Mouse (Mus musculus) liver, embryonic 11.5 days (tissue): ENCODE results near the gene Taar3. TPM values are rescaled to one million over a fixed set of nuclear protein-coding genes. Genes with fewer than 3 reads are reported as not detected.
A peak's percentile ranks its signal among the peaks of the same experiment; 100 is the strongest.

ENCODE experiments used
- ATAC-seq: fragments of 200-750 bp; cut with Nextera tagmentation; replicated peaks from 2 replicates; pipeline ENCODE4 v1.8.0; 2017; ENCODE audit warnings: moderate number of reproducible peaks, mild to moderate bottlenecking, moderate TSS enrichment, moderate library complexity; ENCODE audit not compliant: low FRiP score
- DNase-seq: peaks from one replicate; pipeline ENCODE4 v3.0.0-alpha.2; 2017; ENCODE audit warnings: low spot score
- H3K27ac ChIP-seq: fragments of 300-500 bp; sonication (generic); 2 replicates; pipeline ENCODE4 v1.5.1; 2014; ENCODE audit warnings: mild to moderate bottlenecking, low read depth, low read length, control low read depth
- H3K27me3 ChIP-seq: fragments of 300-500 bp; sonication (generic); replicated peaks from 2 replicates; pipeline ENCODE4 v1.6.1; 2014; ENCODE audit warnings: low read length, mixed read lengths; ENCODE audit not compliant: control insufficient read depth, insufficient read depth
- H3K36me3 ChIP-seq: fragments of 300-500 bp; sonication (generic); 2 replicates; pipeline ENCODE4 v1.6.1; 2014; ENCODE audit warnings: mild to moderate bottlenecking, low read length, moderate library complexity, mixed read lengths; ENCODE audit not compliant: control insufficient read depth, insufficient read depth
- H3K4me1 ChIP-seq: fragments of 300-500 bp; sonication (generic); replicated peaks from 2 replicates; pipeline ENCODE4 v1.6.1; 2014; ENCODE audit warnings: low read length, mixed read lengths; ENCODE audit not compliant: control insufficient read depth, insufficient read depth
- H3K4me2 ChIP-seq: fragments of 300-500 bp; sonication (generic); 2 replicates; pipeline ENCODE4 v1.6.1; 2014; ENCODE audit warnings: mild to moderate bottlenecking, control low read depth, moderate library complexity
- H3K4me3 ChIP-seq: fragments of 300-500 bp; sonication (generic); 2 replicates; pipeline ENCODE4 v1.5.1; 2014; ENCODE audit warnings: low read depth, low read length, control low read depth
- H3K9ac ChIP-seq: fragments of 300-500 bp; sonication (generic); 2 replicates; pipeline ENCODE4 v1.6.1; 2014; ENCODE audit warnings: low read depth, low read length, control low read depth
- H3K9me3 ChIP-seq: fragments of 300-500 bp; sonication (generic); 2 replicates; pipeline ENCODE4 v1.6.1; 2016; ENCODE audit warnings: low read length, inconsistent platforms, mixed read lengths; ENCODE audit not compliant: control insufficient read depth
- WGBS: fragments of 180-500 bp; shearing (Covaris S2); extraction: QIAGEN DNeasy Blood & Tissue Kit; methylation state at CpG from one replicate; pipeline ENCODE4 v1.1.7; 2014; 5-methylcytosine and 5-hydroxymethylcytosine counted together
- polyA plus RNA-seq: library from polyadenylated mRNA; unstranded; fragments of >200 nt; fragmentation: Nextera tagmentation; extraction: Ambion mirVana; gene quantifications from 2 replicates; pipeline ENCODE4 v1.2.1, GENCODE M21; 2014

Taar3 gene
- polyA plus RNA-seq, 1 experiment from 2014 or later, result not detected

GRCm38 (mm10) chr10:23978901-23979705 is 29.7 kb downstream of the Taar3 start:
- no peak overlapping the region for H3K27ac ChIP-seq
- H3K4me3 ChIP-seq, result no peak overlapping the region
- 36% methylated on average over 16 of the region's 16 CpGs for WGBS
- ATAC-seq, result peak; percentile 75
- DNase-seq, result peak; percentile 40
- no peak overlapping the region for H3K4me2 ChIP-seq
- H3K4me1 ChIP-seq, result no peaks in the 10 kb centered on the region
- no peak overlapping the region for H3K9ac ChIP-seq
- no peaks in the 10 kb centered on the region for H3K27me3 ChIP-seq
- H3K36me3 ChIP-seq, result no peaks in the 10 kb centered on the region
- no peaks in the 10 kb centered on the region for H3K9me3 ChIP-seq

- no peak for ATAC-seq
Measured at GRCm38 (mm10) chr10:23985546-23985945, 36.2 kb downstream of the Taar3 start, which contains the start of gene Taar6. Gene Taar6 (minus strand): TSS chr10:23985646.

GRCm38 (mm10) chr10:23986419-23986818 is 37.1 kb downstream of the Taar3 start:
- WGBS, result 62% methylated on average over 5 of the region's 5 CpGs
- H3K9me3 ChIP-seq, result no peaks in the 10 kb centered on the region

More at GRCm38 (mm10) chr10:23985546-23985945, 36.2 kb downstream of the Taar3 start, which contains the start of gene Taar6:
- Histone ChIP-seq H3K9ac (no peak within 1 kb of the TSS), H3K4me2 (no peak within 1 kb of the TSS), H3K36me3 (no peaks in the 10 kb centered on the region), H3K9me3 (no peaks in the 10 kb centered on the region), H3K4me1 (no peaks in the 10 kb centered on the region), H3K27ac (no peak within 1 kb of the TSS), H3K27me3 (no peaks in the 10 kb centered on the region), H3K4me3 (no peak within 1 kb of the TSS)
- 72% methylated on average over 8 of the region's 8 CpGs for WGBS
- DNase-seq, result no peak

GRCm38 (mm10) chr10:23993381-23993780 is 44.0 kb downstream of the Taar3 start, which contains the start of gene Taar7a:
Gene Taar7a (minus strand): TSS chr10:23993481.
- Histone ChIP-seq H3K9ac (no peak within 1 kb of the TSS), H3K36me3 (no peaks in the 10 kb centered on the region), H3K4me2 (no peak within 1 kb of the TSS), H3K27me3 (no peaks in the 10 kb centered on the region), H3K4me1 (no peaks in the 10 kb centered on the region), H3K9me3 (no peaks in the 10 kb centered on the region), H3K4me3 (no peak within 1 kb of the TSS), H3K27ac (no peak within 1 kb of the TSS)
- ATAC-seq (no peak), DNase-seq (no peak)
- WGBS, result 83% methylated on average over 3 of the region's 3 CpGs

More at GRCm38 (mm10) chr10:23986419-23986818, 37.1 kb downstream of the Taar3 start:
- ATAC-seq (no peak), DNase-seq (no peak)
- Histone ChIP-seq H3K27me3 (no peaks in the 10 kb centered on the region), H3K36me3 (no peaks in the 10 kb centered on the region), H3K4me3 (no peak overlapping the region), H3K4me2 (no peak overlapping the region), H3K4me1 (no peaks in the 10 kb centered on the region), H3K27ac (no peak overlapping the region), H3K9ac (no peak overlapping the region)

- no peaks in the 10 kb centered on the region for H3K27me3 ChIP-seq
- no peaks in the 10 kb centered on the region for H3K36me3 ChIP-seq
- no peak for ATAC-seq
- WGBS, result 64% methylated on average over 1 of the region's 1 CpGs
- no peak for DNase-seq
- H3K27ac ChIP-seq, result no peak within 1 kb of the TSS
- no peak within 1 kb of the TSS for H3K4me2 ChIP-seq
- no peak within 1 kb of the TSS for H3K4me3 ChIP-seq
- no peaks in the 10 kb centered on the region for H3K9me3 ChIP-seq
- no peak within 1 kb of the TSS for H3K9ac ChIP-seq
- no peaks in the 10 kb centered on the region for H3K4me1 ChIP-seq
Measured at GRCm38 (mm10) chr10:23999639-24000038, 50.3 kb downstream of the Taar3 start, which contains the start of gene Taar7b. Gene Taar7b (plus strand): TSS chr10:23999939.

Other genes starting within 250 kb of the Taar3 start
- gene Rps12, start 162.3 kb upstream of the Taar3 start, polyA plus RNA-seq, result 260 and 303 TPM in 2 replicates
- gene Slc18b1, start 152.6 kb upstream of the Taar3 start, polyA plus RNA-seq, result 5.6 and 6.3 TPM in 2 replicates
- gene Vnn3, start 98.1 kb upstream of the Taar3 start, polyA plus RNA-seq, result not detected in 2 replicates
- gene Vnn1, start 54.9 kb upstream of the Taar3 start, polyA plus RNA-seq, result 1.3 and 1.4 TPM in 2 replicates
- gene Taar1, start 29.2 kb upstream of the Taar3 start, polyA plus RNA-seq, result not detected in 2 replicates
- not detected in 2 replicates for gene Taar2, start 11.0 kb upstream of the Taar3 start, polyA plus RNA-seq
- gene Taar4, start 10.9 kb downstream of the Taar3 start, polyA plus RNA-seq, result not detected in 2 replicates
- not detected in 2 replicates for gene Taar5, start 21.1 kb downstream of the Taar3 start, polyA plus RNA-seq
- gene Taar6, start 36.1 kb downstream of the Taar3 start, polyA plus RNA-seq, result not detected in 2 replicates
- gene Taar7a, start 43.9 kb downstream of the Taar3 start, polyA plus RNA-seq, result not detected in 2 replicates
- not detected in 2 replicates for gene Taar7b, start 50.4 kb downstream of the Taar3 start, polyA plus RNA-seq
- gene Taar7d, start 77.7 kb downstream of the Taar3 start, polyA plus RNA-seq, result not detected in 2 replicates
- gene Taar7e, start 88.1 kb downstream of the Taar3 start, polyA plus RNA-seq, result not detected in 2 replicates
- gene Taar7f, start 100.0 kb downstream of the Taar3 start, polyA plus RNA-seq, result not detected in 2 replicates
- not detected in 2 replicates for gene Taar8a, start 126.9 kb downstream of the Taar3 start, polyA plus RNA-seq
- not detected in 2 replicates for gene Taar8b, start 142.7 kb downstream of the Taar3 start, polyA plus RNA-seq
- not detected in 2 replicates for gene Taar8c, start 152.4 kb downstream of the Taar3 start, polyA plus RNA-seq
- gene Taar9, start 160.0 kb downstream of the Taar3 start, polyA plus RNA-seq, result not detected in 2 replicates
- 50.7 and 56.0 TPM in 2 replicates for gene Stx7, start 199.7 kb downstream of the Taar3 start, polyA plus RNA-seq